Mouse (Mus musculus) neural tube, postnatal 0 days (tissue): ENCODE data around the gene Tmem260. TPM values are rescaled to one million over a fixed set of nuclear protein-coding genes. Genes with fewer than 3 reads are reported as not detected.

ENCODE experiments used
- polyA plus RNA-seq: library from polyadenylated mRNA; unstranded; fragments of >200 nt; fragmentation: Nextera tagmentation; extraction: Ambion mirVana; gene quantifications from 2 replicates; pipeline ENCODE4 v1.2.1, GENCODE M21; 2015

The Tmem260 gene
- polyA plus RNA-seq, result 10.5 and 12.1 TPM in 2 replicates

GRCm38 (mm10) chr14:48445984-48446683 lies at the start of gene Tmem260:
TSS of gene Tmem260 (plus strand) at chr14:48446124.

Other genes starting within 250 kb of the Tmem260 start
- not detected in 2 replicates for gene Otx2, start 227.7 kb downstream of the Tmem260 start, polyA plus RNA-seq